Mouse (Mus musculus): Measurements from ENCODE around the gene D030056L22Rik.
A peak's percentile ranks its signal among the peaks of the same experiment; 100 is the strongest.

D030056L22Rik gene

DNA sequence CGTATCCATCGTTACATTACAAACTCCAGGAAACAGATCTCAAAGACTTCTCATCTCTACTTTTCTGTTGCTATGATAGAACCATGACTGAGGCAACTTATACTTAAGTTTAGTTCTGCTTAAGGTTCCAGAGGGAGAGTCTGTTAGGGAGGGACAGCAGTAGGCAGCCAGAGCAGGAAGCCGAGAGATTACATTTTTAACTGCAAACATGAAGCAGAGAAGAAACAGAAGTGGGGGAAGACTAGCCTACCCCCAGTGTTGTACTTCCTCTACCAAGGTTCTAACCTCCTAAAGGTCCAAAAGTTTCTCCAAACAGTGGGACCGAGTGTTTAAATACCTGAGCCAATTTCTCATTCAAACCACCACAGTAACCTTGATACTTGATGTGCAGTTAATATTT, 22.9 kb downstream of the D030056L22Rik start:
- no peak for DNase-seq

GRCm38 (mm10) chr19:18739146-18739545, 26.2 kb downstream of the D030056L22Rik start:
- DNase-seq, result no peak

DNA sequence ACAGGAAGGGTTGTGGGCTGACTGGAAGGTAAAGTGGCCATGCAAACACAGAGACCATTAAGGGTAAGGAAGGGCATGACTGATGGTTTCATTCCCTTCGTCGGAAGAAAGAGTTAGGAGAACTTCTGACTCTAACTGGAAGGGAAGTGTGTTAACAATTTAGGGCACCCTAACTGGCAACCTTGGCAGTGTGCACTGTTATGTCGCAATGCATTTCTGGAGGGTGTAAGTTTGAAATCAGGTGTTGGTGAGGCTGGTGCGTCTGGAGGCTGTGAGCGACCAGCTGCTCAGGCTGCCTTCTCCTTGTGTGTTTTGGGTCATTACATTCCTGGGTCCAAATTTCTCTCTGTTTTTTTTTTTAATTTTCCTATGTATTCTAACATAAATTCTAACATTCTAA, 31.0 kb downstream of the D030056L22Rik start:
- no peak for DNase-seq

DNA sequence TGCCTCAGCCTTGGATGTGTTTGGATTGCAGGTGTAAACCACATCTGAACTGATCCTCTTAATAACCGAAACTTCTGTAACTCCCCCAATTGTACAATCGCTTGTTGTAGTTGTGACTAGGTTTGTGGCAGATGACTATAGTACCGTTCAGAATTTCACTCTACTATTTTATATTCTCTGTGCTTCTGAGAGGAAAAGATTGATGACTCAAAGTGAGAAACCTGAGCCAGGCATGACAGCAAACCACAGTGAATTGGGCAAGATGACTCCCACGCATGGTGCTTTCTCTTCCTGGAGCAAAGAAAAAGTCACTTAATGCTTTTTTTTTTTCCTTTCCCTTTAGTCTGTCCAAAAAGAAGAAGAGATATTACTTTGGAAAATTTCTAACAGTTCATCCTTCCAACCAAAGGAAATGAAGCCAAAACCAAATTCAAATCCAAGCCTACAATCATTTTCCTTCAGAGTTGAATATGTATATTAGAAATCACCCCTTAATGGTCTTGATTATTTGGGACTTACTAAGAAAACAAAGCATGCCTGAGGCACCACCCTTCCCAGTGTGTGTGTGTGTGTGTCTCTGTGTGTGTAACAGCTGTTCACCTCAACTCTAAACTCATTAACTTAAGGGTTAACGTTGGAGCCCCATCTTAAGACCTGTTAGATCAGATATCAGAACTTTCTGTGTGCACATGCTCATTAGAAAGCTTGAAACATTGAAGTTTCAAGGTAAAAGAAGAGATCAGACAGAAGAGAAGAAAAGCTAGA, 33.8 kb downstream of the D030056L22Rik start:
- DNase-seq, result no peak

GRCm38 (mm10) chr19:18747379-18747778, 34.4 kb downstream of the D030056L22Rik start:
- DNase-seq, result no peak

- DNase-seq, result peak; percentile 5 to 6
Measured at GRCm38 (mm10) chr19:18749598-18750339, 36.8 kb downstream of the D030056L22Rik start, which contains the start of gene Trpm6. Gene Trpm6 (plus strand): TSS chr19:18749983.

DNA sequence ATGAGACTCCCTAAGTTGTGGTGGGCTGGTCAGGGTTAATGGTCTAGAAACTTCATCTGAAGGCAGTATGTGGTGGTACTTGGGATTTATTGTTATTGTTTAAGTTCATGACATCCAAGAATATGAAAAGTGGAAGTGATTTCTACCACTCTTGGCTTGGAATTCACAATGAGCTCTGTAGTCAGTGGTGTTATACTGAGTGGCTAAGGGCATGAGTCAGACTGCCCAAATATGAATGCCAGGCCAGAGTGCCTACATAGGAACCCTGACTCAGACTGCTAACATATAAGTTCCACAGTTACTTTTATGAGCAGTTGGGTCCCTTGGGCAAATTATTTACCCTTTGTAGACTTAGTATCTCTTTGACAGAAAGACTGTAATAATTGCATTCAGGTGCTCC, 44.2 kb downstream of the D030056L22Rik start:
- no peak for DNase-seq

DNA sequence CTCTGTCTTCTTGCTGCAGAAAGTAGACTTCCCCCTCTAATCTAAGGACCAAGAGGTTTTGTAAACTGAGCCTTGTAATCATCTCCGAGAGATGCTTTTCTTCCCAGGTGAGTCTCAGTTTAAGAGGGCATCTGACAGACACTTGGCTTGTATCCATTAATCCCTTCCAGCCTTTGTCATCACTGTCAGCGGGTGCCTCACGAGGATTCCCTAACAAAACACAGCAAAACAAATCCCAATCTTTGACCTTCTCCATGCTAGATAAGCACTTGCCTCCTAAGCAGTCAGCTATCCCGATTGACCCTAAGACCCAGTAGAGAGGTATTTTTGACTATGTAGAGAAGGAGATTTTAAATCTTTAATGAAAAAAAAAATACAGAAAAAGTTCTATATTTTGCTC, 44.7 kb downstream of the D030056L22Rik start:
- DNase-seq, result no peak

DNA sequence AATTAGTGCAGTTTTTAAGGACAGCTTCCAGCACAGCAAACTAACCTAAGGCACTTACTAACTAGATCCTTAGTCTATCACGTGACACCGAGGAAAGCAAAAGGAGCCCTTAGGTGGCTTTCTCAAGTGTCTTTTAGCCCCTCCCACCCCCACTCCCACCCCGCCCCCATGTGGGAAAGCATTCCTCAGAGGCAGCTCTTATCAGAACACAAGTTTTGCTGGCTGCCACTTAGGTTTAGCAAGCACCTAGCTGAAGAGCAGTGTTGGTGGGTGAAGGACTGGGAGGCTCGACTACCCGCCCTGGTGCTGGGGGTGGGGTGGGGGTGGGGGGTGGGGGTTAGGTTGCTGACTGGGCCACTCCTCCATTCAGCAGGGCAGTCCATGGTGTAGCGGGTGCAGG, 45.3 kb downstream of the D030056L22Rik start:
- DNase-seq, result no peak

GRCm38 (mm10) chr19:18758916-18759315, 45.9 kb downstream of the D030056L22Rik start:
- DNase-seq, result no peak

GRCm38 (mm10) chr19:18766399-18766798, 53.4 kb downstream of the D030056L22Rik start:
- DNase-seq, result no peak
